ENCODE assay signal across 8 mouse cellular contexts in genomic region chr19:25237492-25238040, GRCm38 (mm10). TPM values are rescaled to one million over a fixed set of nuclear protein-coding genes. Genes with fewer than 3 reads are reported as not detected.
DNase-seq lines count a peak whose midpoint lies in the region; ATAC-seq and TF ChIP-seq lines count a peak whose summit lies in the region.

No protein-coding gene starts in this region.

- peak overlapping the region; percentile 50 for H3K9ac ChIP-seq in forebrain, postnatal 0 days
- H3K9ac ChIP-seq in hindbrain, embryonic 12.5 days = peak overlapping the region; percentile 65

- H3K36me3 ChIP-seq in E14TG2a.4 (ENCODE audit: insufficient read depth, low read length) = no peaks in the 10 kb centered on the region
- no peaks in the 10 kb centered on the region for H3K36me3 ChIP-seq in forebrain, postnatal 0 days (ENCODE audit: insufficient read depth)
- H3K36me3 ChIP-seq in hindbrain, embryonic 12.5 days = no peaks in the 10 kb centered on the region

- ATAC-seq in forebrain, postnatal 0 days = peak; percentile 20; the same call in 1 of the 2 replicates
- ATAC-seq in hindbrain, embryonic 12.5 days (ENCODE audit: low FRiP score) = peak; percentile 15; the same call in 1 of the 2 replicates
- ATAC-seq in inflammation-experienced regulatory T-cells, adult 6 months = no peak

- peaks cover 30% of the 10 kb centered on the region for H3K4me1 ChIP-seq in E14TG2a.4 (replicated peaks; ENCODE audit: low read depth, low read length)
- H3K4me1 ChIP-seq in forebrain, postnatal 0 days (ENCODE audit: insufficient read depth) = no peaks in the 10 kb centered on the region; the same call in 1 of the 2 replicates
- peaks cover 4% of the 10 kb centered on the region; the same call in 1 of the 2 replicates for H3K4me1 ChIP-seq in hindbrain, embryonic 12.5 days

- no peaks in the 10 kb centered on the region for H3K9me3 ChIP-seq in E14TG2a.4 (ENCODE audit: low read length)
- H3K9me3 ChIP-seq in forebrain, postnatal 0 days (ENCODE audit: low read length) = no peaks in the 10 kb centered on the region
- H3K9me3 ChIP-seq in hindbrain, embryonic 12.5 days (replicated peaks) = no peaks in the 10 kb centered on the region

- WGBS in forebrain, postnatal 0 days = 3% methylated on average over 35 of the region's 35 CpGs
- WGBS in hindbrain, embryonic 12.5 days = under 1% methylated on average over 35 of the region's 35 CpGs

- peak overlapping the region; percentile 94 for H3K4me2 ChIP-seq in forebrain, postnatal 0 days (ENCODE audit: low read depth)
- peak overlapping the region; percentile 97 for H3K4me2 ChIP-seq in hindbrain, embryonic 12.5 days (replicated peaks)

- peak overlapping the region; percentile 93 for H3K4me3 ChIP-seq in E14TG2a.4 (replicated peaks; ENCODE audit: low read length)
- peak overlapping the region; percentile 52 for H3K4me3 ChIP-seq in forebrain, postnatal 0 days (ENCODE audit: low read depth, low read length)
- H3K4me3 ChIP-seq in hindbrain, embryonic 12.5 days = peak overlapping the region; percentile 69

- TF ChIP-seq CTCF in E14TG2a.4 (conservative IDR thresholded peaks at IDR 0.05; ENCODE audit: low read length) = no peak
- TF ChIP-seq CTCF in forebrain, postnatal 0 days (IDR thresholded peaks at IDR 0.05; ENCODE audit: low read depth) = peak; percentile 28; the same call in 1 of the 2 replicates

- H3K27ac ChIP-seq in forebrain, postnatal 0 days (ENCODE audit: low read depth, low read length) = no peak overlapping the region
- no peak overlapping the region for H3K27ac ChIP-seq in hindbrain, embryonic 12.5 days

- peak; percentile 24 to 49 for DNase-seq in adrenal gland, postnatal 36 days
- DNase-seq in forebrain, postnatal 0 days = peak; percentile 12
- peak; percentile 20 for DNase-seq in layer of hippocampus, postnatal 25 days (ENCODE audit: extremely low spot score in 1 of 2, low spot score in 1 of 2)
- DNase-seq in lung, postnatal 14 days = peak; percentile 30
- peak; percentile 10 to 17 for DNase-seq in right cerebral cortex, adult 2 months (ENCODE audit: low spot score in 2 of 2)

- peaks cover 30% of the 10 kb centered on the region for H3K27me3 ChIP-seq in E14TG2a.4 (ENCODE audit: insufficient read depth, low read length)
- H3K27me3 ChIP-seq in forebrain, postnatal 0 days (ENCODE audit: insufficient read depth, low read length) = peaks cover 16% of the 10 kb centered on the region
- H3K27me3 ChIP-seq in hindbrain, embryonic 12.5 days = peaks cover 21% of the 10 kb centered on the region

RNA-seq across cellular contexts. Expression of gene Kank1, which starts 0.8 kb away (rescaled TPM):
- 10 to 100 TPM; 12.4 to 15.9 TPM for total RNA-seq in adrenal gland, postnatal 36 days (2021)
- total RNA-seq in forebrain, postnatal 0 days (2014; rRNA removed) = 10.4 and 10.8 TPM in 2 replicates
- 2.7 and 3.9 TPM in 2 replicates for polyA plus RNA-seq in forebrain, postnatal 0 days (2015; fragmentation: Nextera tagmentation; extraction: Ambion mirVana)
- polyA plus RNA-seq in hindbrain, embryonic 12.5 days (2016; fragmentation: Nextera tagmentation; extraction: Ambion mirVana) = 20.2 and 20.4 TPM in 2 replicates
- total RNA-seq in layer of hippocampus, postnatal 25 days (2021) = 10 to 100 TPM; 24.8 to 29.2 TPM
- polyA plus RNA-seq in inflammation-experienced regulatory T-cells, adult 6 months (2017; shearing (Covaris generic)) = not detected
